Mouse (Mus musculus) testis, postnatal 14 days (tissue): Measurements from ENCODE around the gene Npy2r.

Source experiments
- DNase-seq: peaks from one replicate; pipeline ENCODE4 v3.0.0; 2021; ENCODE audit warnings: low spot score

Gene Npy2r

GRCm38 (mm10) chr3:82547908-82548721 lies at the start of gene Npy2r:
Gene Npy2r (minus strand): TSS chr3:82548084.
- DNase-seq = peak; percentile 5

- no peak for DNase-seq
Observed at GRCm38 (mm10) chr3:82557786-82558185, 9.9 kb upstream of the Npy2r start.

GRCm38 (mm10) chr3:82556311-82556828 lies 8.5 kb upstream of the Npy2r start:
- no peak for DNase-seq

DNA sequence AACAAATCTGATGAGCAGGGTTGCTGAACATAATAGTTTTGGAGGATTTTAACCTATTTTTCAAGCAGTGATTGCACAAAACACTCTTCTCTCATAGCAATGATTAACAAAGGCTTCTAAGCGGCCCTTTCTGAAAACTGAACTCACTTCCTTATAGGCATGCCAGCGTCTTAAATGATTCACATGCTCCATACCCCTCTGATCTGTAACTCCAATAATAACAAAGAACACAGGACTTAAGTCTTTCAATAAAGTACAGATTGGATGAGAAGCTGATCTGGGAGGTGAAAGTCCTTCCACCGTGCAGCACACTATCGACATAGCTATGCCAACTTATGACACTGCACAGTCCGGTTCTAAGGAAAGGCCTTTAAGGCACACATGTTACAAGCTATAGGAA lies 2.0 kb upstream of the Npy2r start:
- no peak for DNase-seq

DNA sequence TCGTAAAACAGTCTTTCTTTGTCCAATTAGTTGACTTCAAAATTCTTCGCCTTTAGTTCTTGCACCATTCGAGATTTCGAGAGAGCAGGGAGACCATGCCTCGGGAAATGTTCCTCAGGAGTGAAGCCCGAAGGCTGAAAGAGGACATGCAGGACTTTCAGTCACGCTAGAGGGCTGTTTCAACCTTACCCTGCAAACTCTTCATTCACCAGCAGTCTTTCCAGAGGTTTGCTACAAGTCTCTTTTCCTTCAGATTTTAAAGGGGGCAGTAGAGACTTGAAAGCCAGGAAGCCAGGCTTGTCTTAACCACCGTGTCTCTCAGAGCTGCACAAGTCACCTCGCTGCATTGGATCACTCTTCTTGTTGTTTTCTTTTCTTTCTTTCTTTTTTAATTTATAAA lies 869 bp upstream of the Npy2r start:
- DNase-seq = no peak

DNA sequence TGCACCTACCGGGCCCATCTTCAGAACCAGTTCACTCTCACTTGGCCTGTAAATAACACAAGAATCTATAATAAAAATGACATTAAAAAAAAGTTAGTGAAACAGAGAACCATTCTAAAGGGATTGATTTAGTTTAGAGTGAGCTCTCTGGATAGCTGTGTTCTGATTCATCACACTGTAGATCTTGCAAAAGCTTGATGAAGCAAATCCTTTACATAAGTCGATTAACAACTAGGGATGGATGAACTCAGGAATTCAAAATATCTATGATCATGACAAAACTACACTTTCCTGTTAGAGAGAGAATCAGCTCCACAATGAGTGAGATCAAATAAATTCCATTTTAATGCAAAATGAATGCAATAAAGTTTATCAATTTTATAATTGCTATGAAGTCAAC lies 6.4 kb downstream of the Npy2r start:
- no peak for DNase-seq

- no peak for DNase-seq
Observed at GRCm38 (mm10) chr3:82539951-82540350, 7.9 kb downstream of the Npy2r start.

DNA sequence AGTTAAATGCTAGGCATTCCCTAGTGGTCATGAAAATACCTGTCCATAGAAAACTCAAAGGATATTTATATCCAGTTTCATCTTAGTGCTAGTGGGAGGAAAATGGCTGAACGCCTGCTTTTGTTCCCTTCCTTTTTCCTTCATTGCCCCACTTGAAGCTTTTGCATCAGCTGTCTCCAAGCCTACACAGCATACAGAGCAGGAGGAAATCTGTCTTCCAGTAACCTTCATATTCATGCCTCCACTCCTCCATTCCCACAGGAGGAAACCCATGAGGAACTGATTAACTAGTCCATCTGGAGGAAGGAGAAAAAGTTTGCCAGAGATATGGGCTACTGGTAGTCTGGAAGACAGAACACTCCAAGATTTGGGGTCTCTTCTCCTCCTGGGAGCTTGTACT lies 23.1 kb downstream of the Npy2r start:
- DNase-seq = no peak

- no peak for DNase-seq
Observed at GRCm38 (mm10) chr3:82498006-82498405, 49.9 kb downstream of the Npy2r start.
